Mouse (Mus musculus) heart, embryonic 11.5 days (tissue): ENCODE data around the gene Panx2. TPM values are rescaled to one million over a fixed set of nuclear protein-coding genes. Genes with fewer than 3 reads are reported as not detected.

Experiments used
- ATAC-seq: fragments of 200-750 bp; cut with Nextera tagmentation; replicated peaks from 2 replicates; pipeline ENCODE4 v1.8.0; 2017; ENCODE audit warnings: moderate library complexity; ENCODE audit not compliant: insufficient number of reproducible peaks, low FRiP score, low TSS enrichment
- H3K27ac ChIP-seq: fragments of 300-500 bp; sonication (generic); 2 replicates; pipeline ENCODE4 v1.5.1; 2014; ENCODE audit warnings: mild to moderate bottlenecking, low read depth, low read length
- H3K27me3 ChIP-seq: fragments of 300-500 bp; sonication (generic); 2 replicates; pipeline ENCODE4 v1.6.1; 2014; ENCODE audit warnings: mild to moderate bottlenecking, low read length, mixed read lengths; ENCODE audit not compliant: control insufficient read depth, insufficient read depth
- H3K36me3 ChIP-seq: fragments of 300-500 bp; sonication (generic); 2 replicates; pipeline ENCODE4 v1.6.1; 2014; ENCODE audit warnings: mild to moderate bottlenecking, low read length, moderate library complexity, mixed read lengths; ENCODE audit not compliant: control insufficient read depth, insufficient read depth
- H3K4me1 ChIP-seq: fragments of 300-500 bp; sonication (generic); 2 replicates; pipeline ENCODE4 v1.6.1; 2014; ENCODE audit warnings: low read length; ENCODE audit not compliant: control insufficient read depth, insufficient read depth
- H3K4me2 ChIP-seq: fragments of 300-500 bp; sonication (generic); 2 replicates; pipeline ENCODE4 v1.6.1; 2014; ENCODE audit warnings: mild to moderate bottlenecking, moderate library complexity
- H3K4me3 ChIP-seq: fragments of 300-500 bp; sonication (generic); 2 replicates; pipeline ENCODE4 v1.5.1; 2014; ENCODE audit warnings: low read depth, low read length
- H3K9ac ChIP-seq: fragments of 300-500 bp; sonication (generic); 2 replicates; pipeline ENCODE4 v1.6.1; 2014; ENCODE audit warnings: mild to moderate bottlenecking, low read depth, low read length, moderate library complexity
- H3K9me3 ChIP-seq: fragments of 300-500 bp; sonication (generic); replicated peaks from 2 replicates; pipeline ENCODE4 v1.6.1; 2016; ENCODE audit warnings: low read length; ENCODE audit not compliant: control insufficient read depth
- WGBS: fragments of 180-500 bp; shearing (Covaris S2); extraction: QIAGEN DNeasy Blood & Tissue Kit; methylation state at CpG from one replicate; pipeline ENCODE4 v1.1.7; 2014; ENCODE audit not compliant: insufficient replicate concordance; 5-methylcytosine and 5-hydroxymethylcytosine counted together
- polyA plus RNA-seq: library from polyadenylated mRNA; unstranded; fragments of >200 nt; fragmentation: Nextera tagmentation; extraction: Ambion mirVana; gene quantifications from 2 replicates; pipeline ENCODE4 v1.2.1, GENCODE M21; 2014

Panx2 gene
- polyA plus RNA-seq, 1 experiment from 2014 or later, result 1.5 TPM

DNA sequence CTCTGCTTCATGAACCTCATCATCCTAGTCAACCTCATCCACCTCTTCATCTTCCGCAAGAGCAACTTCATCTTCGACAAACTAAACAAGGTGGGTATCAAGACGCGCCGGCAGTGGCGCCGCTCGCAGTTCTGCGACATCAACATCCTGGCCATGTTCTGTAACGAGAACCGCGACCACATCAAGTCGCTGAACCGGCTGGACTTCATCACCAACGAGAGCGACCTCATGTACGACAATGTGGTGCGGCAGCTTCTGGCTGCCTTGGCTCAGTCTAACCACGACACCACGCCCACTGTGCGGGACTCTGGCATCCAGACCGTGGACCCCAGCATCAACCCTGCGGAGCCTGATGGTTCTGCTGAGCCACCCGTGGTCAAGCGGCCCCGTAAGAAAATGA, 8.7 kb downstream of the Panx2 start:
- Histone ChIP-seq H3K36me3 (no peaks in the 10 kb centered on the region), H3K9ac (no peak overlapping the region), H3K4me2 (peak overlapping the region; percentile 60), H3K4me3 (no peak overlapping the region), H3K27ac (no peak overlapping the region), H3K27me3 (peaks cover 51% of the 10 kb centered on the region), H3K9me3 (no peaks in the 10 kb centered on the region), H3K4me1 (peaks cover 8% of the 10 kb centered on the region)
- 20% methylated on average over 26 of the region's 26 CpGs for WGBS
- ATAC-seq, result no peak

DNA sequence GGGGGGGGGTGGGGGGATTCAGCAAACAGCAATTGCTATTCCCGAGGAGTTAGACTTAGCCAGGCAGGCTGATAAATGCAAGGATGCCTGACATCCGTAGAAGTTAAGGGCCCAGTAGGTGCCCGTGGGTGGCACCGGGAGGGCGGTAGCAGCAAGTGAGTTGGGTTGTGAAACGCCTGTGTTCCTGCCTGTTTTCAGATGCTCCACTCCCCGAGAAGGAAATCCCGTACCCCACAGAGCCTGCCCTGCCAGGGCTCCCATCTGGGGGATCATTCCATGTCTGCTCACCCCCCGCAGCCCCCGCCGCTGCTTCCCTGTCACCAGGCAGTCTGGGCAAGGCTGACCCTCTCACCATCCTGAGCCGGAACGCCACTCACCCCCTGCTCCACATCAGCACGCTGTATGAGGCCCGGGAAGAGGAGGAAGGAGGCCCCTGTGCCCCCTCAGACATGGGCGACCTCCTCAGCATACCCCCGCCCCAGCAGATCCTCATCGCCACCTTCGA, 9.9 kb downstream of the Panx2 start:
- no peak for ATAC-seq
- Histone ChIP-seq H3K27ac (no peak overlapping the region), H3K9ac (no peak overlapping the region), H3K36me3 (no peaks in the 10 kb centered on the region), H3K4me1 (peaks cover 18% of the 10 kb centered on the region), H3K9me3 (no peaks in the 10 kb centered on the region), H3K4me2 (no peak overlapping the region), H3K4me3 (no peak overlapping the region), H3K27me3 (peaks cover 49% of the 10 kb centered on the region)
- 68% methylated on average over 19 of the region's 19 CpGs for WGBS

GRCm38 (mm10) chr15:89070606-89071005, 11.1 kb downstream of the Panx2 start:
- H3K4me1 ChIP-seq, result peaks cover 24% of the 10 kb centered on the region
- ATAC-seq, result no peak
- no peak overlapping the region for H3K4me2 ChIP-seq
- H3K27ac ChIP-seq, result no peak overlapping the region
- H3K4me3 ChIP-seq, result no peak overlapping the region
- no peaks in the 10 kb centered on the region for H3K9me3 ChIP-seq
- H3K36me3 ChIP-seq, result no peaks in the 10 kb centered on the region
- 75% methylated on average over 24 of the region's 24 CpGs for WGBS
- no peak overlapping the region for H3K9ac ChIP-seq
- H3K27me3 ChIP-seq, result peaks cover 47% of the 10 kb centered on the region

GRCm38 (mm10) chr15:89073993-89074603, 14.6 kb downstream of the Panx2 start:
- Histone ChIP-seq H3K4me3 (peak overlapping the region; percentile 88; the same call in 1 of the 2 replicates), H3K27ac (peak overlapping the region; percentile 96)

DNA sequence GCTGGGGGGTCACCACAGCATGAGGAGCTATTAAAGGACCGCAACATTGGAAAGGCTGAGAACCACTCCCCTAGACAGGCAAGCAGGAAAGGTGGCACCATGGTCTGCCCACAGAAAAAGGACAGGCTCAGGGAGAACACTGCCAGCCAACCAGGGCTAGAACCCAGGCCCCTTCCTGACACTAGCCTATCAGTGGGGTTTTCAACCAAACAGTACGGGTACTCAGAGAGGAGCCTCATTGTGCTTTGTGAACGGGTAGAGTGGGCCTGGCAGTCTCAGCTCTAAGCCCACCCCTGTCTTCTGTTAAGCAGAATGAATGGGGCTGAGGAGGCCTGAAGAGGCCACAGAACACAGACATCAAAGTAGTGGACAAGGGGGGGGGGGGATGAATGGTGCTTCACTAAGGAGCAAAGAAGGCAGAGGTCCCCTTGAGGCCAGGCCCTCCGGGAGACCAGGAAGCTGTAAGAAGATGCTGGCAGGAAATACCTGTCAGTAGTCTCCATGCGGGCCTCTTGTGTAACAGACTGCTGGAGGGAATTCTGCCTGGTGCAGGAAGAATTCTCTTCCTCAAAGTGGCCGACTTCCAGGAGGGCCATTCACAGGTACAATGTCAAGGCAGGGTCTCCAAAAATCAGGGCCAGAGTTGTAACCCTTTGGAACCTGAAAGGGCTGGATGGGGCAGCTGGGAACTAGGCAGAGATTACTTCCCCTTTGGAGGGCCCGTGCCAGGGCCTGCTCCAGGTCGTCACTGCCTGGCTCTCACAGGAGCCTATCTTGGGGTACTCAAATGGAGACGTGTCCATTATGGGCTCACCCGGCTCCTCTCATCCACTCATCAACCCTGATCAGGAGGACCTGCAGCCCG, 15.3 kb downstream of the Panx2 start, which contains the start of gene Trabd:
Trabd (plus strand) TSS at position 512 of the 865 bp plus-strand sequence.
- H3K27ac ChIP-seq, result peak within 1 kb of the TSS; percentile 96
- 18% methylated on average over 11 of the region's 11 CpGs for WGBS
- H3K9ac ChIP-seq, result peak within 1 kb of the TSS; percentile 91
- peak within 1 kb of the TSS; percentile 95 for H3K4me2 ChIP-seq
- H3K4me3 ChIP-seq, result peak within 1 kb of the TSS; percentile 88
- H3K27me3 ChIP-seq, result peaks cover 7% of the 10 kb centered on the region
- peaks cover 37% of the 10 kb centered on the region for H3K4me1 ChIP-seq
- H3K36me3 ChIP-seq, result no peaks in the 10 kb centered on the region
- no peak; the same call in 1 of the 2 replicates for ATAC-seq
- H3K9me3 ChIP-seq, result no peaks in the 10 kb centered on the region

More at GRCm38 (mm10) chr15:89073993-89074603, 14.6 kb downstream of the Panx2 start:
- peak overlapping the region; percentile 95 for H3K4me2 ChIP-seq
- peaks cover 15% of the 10 kb centered on the region for H3K27me3 ChIP-seq
- H3K9me3 ChIP-seq, result no peaks in the 10 kb centered on the region
- no peaks in the 10 kb centered on the region for H3K36me3 ChIP-seq
- peak overlapping the region; percentile 91; the same call in 1 of the 2 replicates for H3K9ac ChIP-seq
- H3K4me1 ChIP-seq, result peaks cover 37% of the 10 kb centered on the region
- ATAC-seq, result no peak
- WGBS, result 44% methylated on average over 10 of the region's 10 CpGs

GRCm38 (mm10) chr15:89075478-89076147, 16.1 kb downstream of the Panx2 start:
- Histone ChIP-seq H3K36me3 (no peaks in the 10 kb centered on the region), H3K9me3 (no peaks in the 10 kb centered on the region), H3K27me3 (peaks cover 2% of the 10 kb centered on the region; the same call in 1 of the 2 replicates), H3K4me2 (peak overlapping the region; percentile 95), H3K4me1 (peaks cover 37% of the 10 kb centered on the region), H3K4me3 (peak overlapping the region; percentile 88), H3K27ac (peak overlapping the region; percentile 96), H3K9ac (peak overlapping the region; percentile 91)
- 1% methylated on average over 40 of the region's 59 CpGs for whole genome bisulfite sequencing
- peak; percentile 89 for ATAC-seq

GRCm38 (mm10) chr15:89076156-89076731, 16.7 kb downstream of the Panx2 start:
- H3K4me1 ChIP-seq, result peaks cover 37% of the 10 kb centered on the region
- H3K36me3 ChIP-seq, result no peaks in the 10 kb centered on the region; the same call in 1 of the 2 replicates
- peak; percentile 16; the same call in 1 of the 2 replicates for ATAC-seq
- peaks cover 2% of the 10 kb centered on the region; the same call in 1 of the 2 replicates for H3K27me3 ChIP-seq
- H3K4me2 ChIP-seq, result peak overlapping the region; percentile 95
- peak overlapping the region; percentile 91 for H3K9ac ChIP-seq
- under 1% methylated on average over 39 of the region's 39 CpGs for WGBS
- H3K4me3 ChIP-seq, result peak overlapping the region; percentile 88
- no peaks in the 10 kb centered on the region for H3K9me3 ChIP-seq
- H3K27ac ChIP-seq, result peak overlapping the region; percentile 96
